Mouse (Mus musculus) forebrain, postnatal 0 days (tissue): ENCODE data around the gene C1ql4. TPM values are rescaled to one million over a fixed set of nuclear protein-coding genes. Genes with fewer than 3 reads are reported as not detected.
A peak's percentile ranks its signal among the peaks of the same experiment; 100 is the strongest.

ENCODE experiments used
- ATAC-seq: fragments of 200-750 bp; cut with Nextera tagmentation; 2 replicates; pipeline ENCODE4 v1.8.0; 2017; ENCODE audit warnings: mild to moderate bottlenecking, moderate library complexity
- DNase-seq: peaks from one replicate; pipeline ENCODE4 v3.0.0-alpha.2; 2015
- H3K27ac ChIP-seq: fragments of 300-500 bp; sonication (generic); 2 replicates; pipeline ENCODE4 v1.5.1; 2014; ENCODE audit warnings: low read depth, mild to moderate bottlenecking, antibody characterized with exemption, low read length, moderate library complexity, mixed read lengths
- H3K27me3 ChIP-seq: fragments of 300-500 bp; sonication (generic); 2 replicates; pipeline ENCODE4 v1.6.1; 2014; ENCODE audit warnings: mild to moderate bottlenecking, low read length, mixed read lengths; ENCODE audit not compliant: insufficient read depth
- H3K36me3 ChIP-seq: fragments of 300-500 bp; sonication (generic); 2 replicates; pipeline ENCODE4 v1.6.1; 2014; ENCODE audit warnings: mild to moderate bottlenecking, moderate library complexity; ENCODE audit not compliant: insufficient read depth
- H3K4me1 ChIP-seq: fragments of 300-500 bp; sonication (generic); 2 replicates; pipeline ENCODE4 v1.6.1; 2014; ENCODE audit warnings: antibody characterized with exemption; ENCODE audit not compliant: insufficient read depth
- H3K4me2 ChIP-seq: fragments of 300-500 bp; sonication (generic); 2 replicates; pipeline ENCODE4 v1.6.1; 2014; ENCODE audit warnings: low read depth, mild to moderate bottlenecking, moderate library complexity
- H3K4me3 ChIP-seq: fragments of 300-500 bp; sonication (generic); 2 replicates; pipeline ENCODE4 v1.5.1; 2014; ENCODE audit warnings: low read depth, low read length, mixed read lengths
- H3K9ac ChIP-seq: fragments of 300-500 bp; sonication (generic); 2 replicates; pipeline ENCODE4 v1.6.1; 2014; ENCODE audit warnings: mild to moderate bottlenecking
- H3K9me3 ChIP-seq: fragments of 300-500 bp; sonication (generic); 2 replicates; pipeline ENCODE4 v1.6.1; 2016; ENCODE audit warnings: low read length
- CTCF ChIP-seq: sonication (generic); IDR thresholded peaks from 2 replicates; pipeline ENCODE4 v1.5.1; 2016; ENCODE audit warnings: antibody characterized with exemption, control low read depth, low read depth
- WGBS: fragments of 180-500 bp; shearing (Covaris S2); extraction: QIAGEN DNeasy Blood & Tissue Kit; methylation state at CpG from one replicate; pipeline ENCODE4 v1.1.7; 2014; 5-methylcytosine and 5-hydroxymethylcytosine counted together
- polyA plus RNA-seq: library from polyadenylated mRNA; unstranded; fragments of >200 nt; fragmentation: Nextera tagmentation; extraction: Ambion mirVana; gene quantifications from 2 replicates; pipeline ENCODE4 v1.2.1, GENCODE M21; 2015
- total RNA-seq: library from RNA; depleted of rRNA; stranded (reverse); fragments of >200 nt; gene quantifications from 2 replicates; pipeline ENCODE4 v1.2.3, GENCODE M21; 2014

C1ql4 gene
- total and polyA plus RNA-seq, 2 experiments from 2014 or later: 0.40 to 0.48 TPM

DNA sequence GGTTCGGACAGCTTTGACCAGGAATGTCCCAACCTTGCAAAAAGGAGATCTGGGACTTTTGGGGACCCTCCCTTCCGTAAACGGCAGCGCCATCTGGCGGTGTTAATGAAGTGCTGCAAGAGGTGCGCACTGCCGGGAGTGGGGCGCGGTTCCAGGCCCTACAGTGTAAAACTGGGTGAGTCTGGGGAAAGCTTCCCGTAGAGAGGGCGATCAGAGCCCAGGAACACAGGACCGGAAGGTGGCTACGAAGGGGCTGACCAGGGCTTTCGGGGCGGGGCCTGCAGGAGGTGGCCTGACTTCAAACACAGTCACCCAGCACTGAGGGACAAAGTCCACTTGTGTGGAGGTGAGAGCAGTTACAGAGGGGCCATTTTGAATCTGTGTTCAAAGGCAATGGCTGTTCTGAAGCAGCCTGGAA, 11.5 kb upstream of the C1ql4 start:
- Histone ChIP-seq H3K4me3 (no peak overlapping the region), H3K9ac (no peak overlapping the region), H3K4me1 (0 out of 2 replicates have a peak, but pooled peaks cover 15% of the 10 kb centered on the region), H3K4me2 (peak overlapping the region; percentile 17; the same call in 1 of the 2 replicates), H3K27ac (no peak overlapping the region), H3K36me3 (no peaks in the 10 kb centered on the region), H3K9me3 (no peaks in the 10 kb centered on the region), H3K27me3 (peaks cover 43% of the 10 kb centered on the region)
- DNase-seq: peak; percentile 78
- ATAC-seq: peak; percentile 58; the same call in 1 of the 2 replicates
- WGBS: 4% methylated on average over 15 of the region's 15 CpGs
- peak; percentile 89 for TF ChIP-seq CTCF

DNA sequence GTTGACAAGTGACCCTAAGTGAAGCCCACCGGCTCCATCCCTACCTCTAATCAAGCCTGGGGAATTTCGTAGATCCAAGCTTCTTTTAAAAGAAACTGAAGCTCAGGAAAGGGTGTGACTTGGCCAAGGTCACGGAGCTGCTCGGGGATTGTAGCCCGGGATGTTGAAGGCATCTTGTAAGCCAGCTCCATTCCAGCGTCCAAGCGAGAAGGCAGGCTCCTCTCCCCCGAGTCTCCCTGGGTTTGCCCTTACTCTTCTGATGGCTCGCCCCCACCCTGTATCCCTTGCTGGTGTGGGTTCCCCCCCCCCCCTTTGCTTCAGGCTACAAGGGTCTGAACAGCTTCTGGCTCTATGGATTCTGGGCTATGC, 10.9 kb upstream of the C1ql4 start:
- H3K9ac ChIP-seq: no peak overlapping the region; the same call in 1 of the 2 replicates
- ATAC-seq (no peak), DNase-seq (no peak)
- TF ChIP-seq CTCF: no peak
- 5% methylated on average over 9 of the region's 9 CpGs for WGBS
- H3K27me3 ChIP-seq: peaks cover 47% of the 10 kb centered on the region
- no peaks in the 10 kb centered on the region for H3K36me3 ChIP-seq
- H3K27ac ChIP-seq: no peak overlapping the region
- peak overlapping the region; percentile 40 for H3K4me3 ChIP-seq
- H3K4me1 ChIP-seq: 0 out of 2 replicates have a peak, but pooled peaks cover 15% of the 10 kb centered on the region
- no peaks in the 10 kb centered on the region for H3K9me3 ChIP-seq
- H3K4me2 ChIP-seq: peak overlapping the region; percentile 74

DNA sequence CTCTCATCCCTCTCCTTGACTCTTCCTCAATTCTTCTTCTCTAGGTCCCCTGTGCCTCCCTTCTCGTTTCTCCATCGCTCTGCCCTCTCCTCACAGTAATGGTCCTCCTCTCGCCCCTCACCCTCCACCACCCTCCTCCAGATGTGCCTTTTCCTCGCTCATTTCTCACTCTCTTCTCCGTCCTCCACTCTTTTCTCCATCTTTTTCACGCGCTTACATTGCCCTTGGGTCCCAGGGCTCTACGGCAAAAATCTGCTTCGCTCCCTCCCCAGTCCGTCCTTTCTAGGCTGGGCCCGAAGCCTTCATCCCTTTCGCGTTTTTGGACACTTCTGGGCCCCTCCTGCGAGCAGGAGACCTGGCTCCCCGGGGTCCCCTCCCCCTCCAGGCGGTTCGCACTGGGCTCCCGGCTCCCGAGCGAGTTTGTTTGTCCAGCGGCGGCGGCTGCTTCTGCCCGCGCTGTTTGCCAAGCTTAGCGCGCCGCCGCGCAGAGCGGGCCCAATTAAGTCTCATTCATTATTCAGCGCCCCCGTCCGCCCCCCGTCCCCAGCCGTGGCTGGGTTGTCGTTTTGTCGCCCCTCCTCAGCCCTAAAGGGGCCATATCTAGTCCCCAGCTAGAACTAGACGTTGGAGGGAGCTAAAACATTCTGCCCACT, 10.3 kb upstream of the C1ql4 start:
- Histone ChIP-seq H3K9ac (no peak overlapping the region; the same call in 1 of the 2 replicates), H3K4me1 (0 out of 2 replicates have a peak, but pooled peaks cover 15% of the 10 kb centered on the region), H3K27ac (no peak overlapping the region), H3K9me3 (no peaks in the 10 kb centered on the region), H3K36me3 (no peaks in the 10 kb centered on the region), H3K4me3 (peak overlapping the region; percentile 40), H3K27me3 (peaks cover 47% of the 10 kb centered on the region), H3K4me2 (peak overlapping the region; percentile 74)
- peak; percentile 12; the same call in 1 of the 2 replicates for ATAC-seq
- DNase-seq: peak; percentile 43
- TF ChIP-seq CTCF: no peak
- WGBS: under 1% methylated on average over 39 of the region's 39 CpGs

DNA sequence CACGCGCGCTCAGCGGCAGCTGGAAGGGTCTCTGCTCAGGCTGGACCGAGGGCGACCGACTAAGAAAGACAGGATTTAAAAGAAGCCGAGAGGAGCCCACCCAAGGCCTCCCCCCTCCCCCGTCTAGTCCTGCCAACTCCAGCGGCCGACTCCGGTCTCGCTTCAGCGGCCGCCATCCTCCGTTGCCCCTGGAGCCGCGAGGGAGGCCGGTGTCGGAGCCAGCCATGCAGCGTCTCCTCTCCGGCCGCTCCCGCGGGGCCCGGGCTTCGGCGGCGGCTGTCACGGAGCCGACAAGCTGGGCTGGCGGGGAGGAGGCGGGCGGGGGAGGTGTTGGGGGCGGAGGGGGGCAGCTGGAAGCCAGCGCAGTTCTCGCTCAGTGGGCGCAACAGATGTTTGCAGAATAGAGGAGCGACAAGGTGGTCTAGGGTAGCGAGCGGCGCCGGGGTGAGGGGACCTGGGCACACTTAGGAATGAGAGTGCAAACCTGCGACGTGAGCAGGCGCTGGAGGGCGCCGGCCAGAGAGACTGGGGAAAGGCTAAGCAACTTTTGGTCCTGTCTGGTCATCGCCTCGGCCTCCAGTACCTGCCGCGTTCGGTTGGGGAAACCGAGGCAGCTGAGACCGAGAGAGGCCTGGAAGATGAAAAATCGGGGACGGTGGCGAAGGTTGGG, 9.3 kb upstream of the C1ql4 start:
- Histone ChIP-seq H3K9ac (peak overlapping the region; percentile 33), H3K4me2 (peak overlapping the region; percentile 74), H3K4me3 (peak overlapping the region; percentile 40), H3K27ac (no peak overlapping the region), H3K36me3 (no peaks in the 10 kb centered on the region), H3K9me3 (no peaks in the 10 kb centered on the region), H3K27me3 (peaks cover 47% of the 10 kb centered on the region), H3K4me1 (0 out of 2 replicates have a peak, but pooled peaks cover 15% of the 10 kb centered on the region)
- 1% methylated on average over 57 of the region's 58 CpGs for WGBS
- no peak for ATAC-seq
- no peak for DNase-seq
- TF ChIP-seq CTCF: no peak

DNA sequence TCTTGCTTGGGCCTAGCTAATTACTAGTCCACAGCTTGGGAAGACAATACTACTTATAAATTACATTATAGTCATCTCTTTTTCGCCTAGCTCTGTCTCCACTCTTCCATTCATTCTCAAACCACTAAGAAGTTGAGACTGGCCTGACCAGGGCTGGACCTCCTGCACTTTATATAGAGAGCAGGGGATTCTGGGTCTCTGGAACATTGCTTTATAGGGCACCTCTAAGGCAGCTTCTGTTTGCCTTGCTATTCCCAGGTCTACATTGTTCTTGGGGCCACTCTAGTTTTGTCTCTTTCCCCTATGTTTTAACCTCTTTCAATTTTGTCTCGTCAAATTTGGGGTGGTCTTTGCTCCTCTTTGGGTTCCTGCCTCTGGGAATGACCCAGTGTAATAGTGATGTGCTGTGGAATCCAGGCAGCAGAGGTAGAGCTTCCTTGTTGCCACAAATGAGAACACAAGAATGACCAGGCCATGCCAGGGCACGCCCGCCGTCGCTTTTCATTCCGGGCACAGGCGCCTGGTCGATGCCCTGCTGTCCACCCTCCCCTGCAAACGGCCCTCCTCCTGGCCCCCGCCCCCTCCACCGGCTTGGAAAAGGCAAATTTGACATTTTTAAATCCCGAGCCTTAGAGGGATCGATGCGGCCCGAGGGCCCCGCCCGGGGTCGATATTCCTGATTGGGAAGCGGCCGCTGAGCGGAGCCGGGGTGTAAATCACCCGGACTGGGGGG, 8.6 kb upstream of the C1ql4 start:
- ATAC-seq (no peak), DNase-seq (no peak)
- Histone ChIP-seq H3K36me3 (no peaks in the 10 kb centered on the region), H3K4me3 (peak overlapping the region; percentile 40), H3K27me3 (peaks cover 51% of the 10 kb centered on the region), H3K9me3 (no peaks in the 10 kb centered on the region), H3K27ac (no peak overlapping the region), H3K4me2 (peak overlapping the region; percentile 74), H3K9ac (peak overlapping the region; percentile 33; the same call in 1 of the 2 replicates), H3K4me1 (0 out of 2 replicates have a peak, but pooled peaks cover 15% of the 10 kb centered on the region)
- 11% methylated on average over 24 of the region's 24 CpGs for WGBS
- no peak for TF ChIP-seq CTCF

DNA sequence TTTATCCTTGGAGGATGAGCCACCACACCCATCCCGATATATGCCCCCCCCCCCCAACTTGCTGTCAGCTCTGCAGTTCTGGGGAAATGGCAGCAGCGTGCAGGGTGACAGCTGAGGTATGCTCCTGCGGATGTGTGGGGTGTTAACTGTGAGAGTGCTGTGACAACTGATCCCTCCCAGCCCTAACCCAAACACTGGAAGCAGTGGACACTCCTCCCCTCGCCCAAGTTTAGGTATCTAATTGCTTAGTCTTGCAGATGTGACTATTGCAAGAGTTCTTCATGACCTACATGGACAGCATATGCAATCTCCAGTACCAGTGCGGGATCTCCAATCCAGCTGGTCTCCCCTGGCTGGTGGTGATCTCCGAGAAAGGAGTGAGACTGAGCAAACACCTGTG, 7.7 kb upstream of the C1ql4 start:
- no peak for TF ChIP-seq CTCF
- H3K4me2 ChIP-seq: 0 out of 2 replicates have a peak overlapping the region, but pooled peaks have one; percentile 27
- ATAC-seq (no peak), DNase-seq (no peak)
- H3K9ac ChIP-seq: no peak overlapping the region
- H3K27me3 ChIP-seq: peaks cover 53% of the 10 kb centered on the region
- WGBS: 23% methylated on average over 6 of the region's 6 CpGs
- H3K4me1 ChIP-seq: 0 out of 2 replicates have a peak, but pooled peaks cover 15% of the 10 kb centered on the region
- H3K27ac ChIP-seq: no peak overlapping the region
- H3K9me3 ChIP-seq: no peaks in the 10 kb centered on the region
- no peaks in the 10 kb centered on the region for H3K36me3 ChIP-seq
- no peak overlapping the region for H3K4me3 ChIP-seq
